ENCODE assay signal across 8 mouse cellular contexts in genomic region chr8:120543416-120544055, GRCm38 (mm10). TPM values are rescaled to one million over a fixed set of nuclear protein-coding genes. Genes with fewer than 3 reads are reported as not detected.
DNase-seq lines count a peak whose midpoint lies in the region; ATAC-seq lines count a peak whose summit lies in the region.
"Had no signal": no experiment of that assay in that cellular context is flagged by ENCODE, and none has a peak within 500 bp of the region (broad histone marks: within the 10 kb centered on the region; RNA-seq: fewer than 3 reads in every experiment).

No protein-coding gene starts in this region.

- H3K27me3 ChIP-seq in neural tube, embryonic 13.5 days: no peaks in the 10 kb centered on the region

- DNase-seq in 3134 (ENCODE audit: extremely low read depth, insufficient read length, low spot score) (peak; percentile 57), 3T3-L1 (ENCODE audit: low read depth, low spot score) (peak; percentile 75)
- DNase-seq in heart, adult 8-10 months (ENCODE audit: low spot score): peak; percentile 53
- DNase-seq in kidney, postnatal 10 days: peak; percentile 88
- DNase-seq in frontal cortex, postnatal 36 days (ENCODE audit: low spot score in 2 of 2): no peak
- no peak for DNase-seq in left cerebral cortex, postnatal 10 days (ENCODE audit: extremely low spot score in 1 of 2, low spot score in 2 of 2)

- H3K9ac ChIP-seq in neural tube, embryonic 13.5 days: peak overlapping the region; percentile 31
- H3K9ac ChIP-seq: limb, embryonic 13.5 days had no signal

- no peaks in the 10 kb centered on the region for H3K9me3 ChIP-seq in neural tube, embryonic 13.5 days
- H3K9me3 ChIP-seq: limb, embryonic 13.5 days had no signal

- peaks cover 99% of the 10 kb centered on the region for H3K4me1 ChIP-seq in neural tube, embryonic 13.5 days (replicated peaks)

- ATAC-seq in neural tube, embryonic 13.5 days (ENCODE audit: low read depth): no peak

- WGBS in neural tube, embryonic 13.5 days: 50% methylated on average over 8 of the region's 8 CpGs

- peak overlapping the region; percentile 22; the same call in 1 of the 2 replicates for H3K4me2 ChIP-seq in neural tube, embryonic 13.5 days
- H3K4me2 ChIP-seq: limb, embryonic 13.5 days had no signal

- H3K36me3 ChIP-seq in neural tube, embryonic 13.5 days: no peaks in the 10 kb centered on the region
- H3K36me3 ChIP-seq: limb, embryonic 13.5 days had no signal

- intact Hi-C loops in left cerebral cortex, postnatal 10 days (cut with DNase I): no loop called here

- H3K27ac ChIP-seq in neural tube, embryonic 13.5 days (replicated peaks): peak overlapping the region; percentile 61
- H3K27ac ChIP-seq: limb, embryonic 13.5 days had no signal

- no peak overlapping the region for H3K4me3 ChIP-seq in neural tube, embryonic 13.5 days
- H3K4me3 ChIP-seq: limb, embryonic 13.5 days had no signal

RNA-seq across cellular contexts. Expression of gene Gins2, which starts 45.6 kb away (rescaled TPM):
- 1 to 10 TPM in 3 of 4 experiments, under 1 TPM in 1; 0.98 to 1.7 (median 1.7) TPM for total RNA-seq in heart, adult 8-10 months (2022)
- 20.1 and 21.5 TPM in 2 replicates for polyA plus RNA-seq in neural tube, embryonic 13.5 days (2015; fragmentation: Nextera tagmentation; extraction: Ambion mirVana)
- total RNA-seq in left cerebral cortex, postnatal 10 days (2021): 1 to 10 TPM; 2.3 to 2.9 TPM

Comparison
In these comparisons a context has a peak if more than half of its experiments do, and no peak if none do; other contexts are left out.
1. DNase-seq: peak in 3134 (single experiment), 3T3-L1 (single experiment), heart, adult 8-10 months (single experiment) and kidney, postnatal 10 days (single experiment); none in frontal cortex, postnatal 36 days (0 of 2) and left cerebral cortex, postnatal 10 days (0 of 2).